Comparison of ENCODE assay signal across 20 mouse cellular contexts in the genomic region with DNA sequence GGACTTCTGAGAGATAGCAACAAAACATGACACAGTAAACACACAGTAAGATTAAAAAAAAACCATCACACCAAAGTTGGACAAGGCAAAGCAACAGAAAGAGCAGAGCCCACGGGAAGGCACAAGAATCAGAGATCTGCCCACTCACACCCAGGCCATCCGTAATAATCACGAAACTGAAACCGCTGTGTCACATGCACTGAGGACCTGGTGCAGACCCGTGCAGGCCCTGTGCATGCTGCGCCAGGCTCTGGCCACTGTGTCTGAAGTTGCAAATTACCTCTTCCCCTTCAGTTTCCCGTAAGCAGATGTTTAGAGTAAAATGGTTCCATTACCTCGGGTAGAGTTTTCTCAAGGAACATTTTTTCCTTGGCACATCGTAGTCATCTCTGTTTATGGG.
"Had no signal": no experiment of that assay in that cellular context is flagged by ENCODE, and none has a peak within 500 bp of the region (broad histone marks: within the 10 kb centered on the region; RNA-seq: fewer than 3 reads in every experiment).

No protein-coding gene starts in this region.

- H3K4me1 ChIP-seq: kidney, embryonic 15.5 days; limb, embryonic 12.5 days had no signal

- H3K4me2 ChIP-seq: kidney, embryonic 15.5 days; limb, embryonic 12.5 days; midbrain, embryonic 11.5 days; neural tube, embryonic 12.5 days; neural tube, embryonic 15.5 days; stomach, embryonic 15.5 days had no signal

- H3K9ac ChIP-seq: kidney, embryonic 15.5 days; limb, embryonic 12.5 days; neural tube, embryonic 12.5 days; neural tube, embryonic 15.5 days; stomach, embryonic 15.5 days had no signal

- H3K27ac ChIP-seq: kidney, embryonic 15.5 days; left cerebral cortex, adult 2 months; neural tube, embryonic 12.5 days; neural tube, embryonic 15.5 days; stomach, embryonic 15.5 days had no signal

- H3K9me3 ChIP-seq: kidney, embryonic 15.5 days; limb, embryonic 12.5 days; neural tube, embryonic 12.5 days; neural tube, embryonic 15.5 days; stomach, embryonic 15.5 days had no signal

- H3K27me3 ChIP-seq: kidney, embryonic 15.5 days; limb, embryonic 12.5 days; neural tube, embryonic 12.5 days; neural tube, embryonic 15.5 days; stomach, embryonic 15.5 days had no signal

- H3K4me3 ChIP-seq: kidney, embryonic 15.5 days; left cerebral cortex, adult 2 months; limb, embryonic 12.5 days; neural tube, embryonic 12.5 days; neural tube, embryonic 15.5 days; stomach, embryonic 15.5 days had no signal

- DNase-seq: kidney, adult 11 months; kidney, adult 8-10 months; kidney, postnatal 10 days; kidney, postnatal 36 days; layer of hippocampus, postnatal 36 days; lung, adult 2 months; lung, postnatal 14 days; lung, postnatal 4 days; midbrain, embryonic 14.5 days; right cerebral cortex, adult 18-20 months; right cerebral cortex, postnatal 14 days; right cerebral cortex, postnatal 4 days; thymus, postnatal 25 days had no signal
